Mouse (Mus musculus): ENCODE measurements at regions not wholly inside any gene's neighbourhood (a gene's known extent, or its start where the extent isn't known, plus 50 kb on each side); places are given as distances from the start of the nearest gene placed in this dataset.

DNA sequence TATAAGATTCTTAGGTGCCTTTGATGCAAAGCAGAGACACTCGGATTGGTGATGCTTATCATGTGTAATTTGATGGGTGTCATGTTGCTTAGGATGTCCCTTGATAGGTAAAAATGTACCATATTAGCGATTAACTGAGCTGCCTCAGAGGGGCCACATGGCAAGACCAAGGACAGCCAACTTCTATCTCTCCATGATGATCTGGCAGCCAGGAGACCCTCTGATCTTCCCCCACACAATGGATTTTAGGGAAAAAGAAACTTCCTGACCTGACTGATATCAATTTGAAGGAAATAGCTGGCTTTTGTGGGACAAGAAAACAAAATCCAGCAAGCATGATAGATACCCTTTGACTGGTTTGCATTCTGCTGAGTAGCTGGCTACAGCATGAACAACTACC is 1308.9 kb upstream of the A1bg start:
- TF ChIP-seq TCF12 (IDR thresholded peaks at IDR 0.05; ENCODE audit: low read depth, low read length) (no peak), CTCF (IDR thresholded peaks at IDR 0.05 in 2 of 3, conservative IDR thresholded peaks at IDR 0.05 in 1 of 3; ENCODE audit: control insufficient read depth in 1 of 3, insufficient read depth in 1 of 3, low read depth in 2 of 3, low read length in 3 of 3, poor library complexity in 1 of 3, severe bottlenecking in 1 of 3) (no peak), MAX (IDR thresholded peaks at IDR 0.05; ENCODE audit: low read length) (no peak), ETS1 (IDR thresholded peaks at IDR 0.05; ENCODE audit: low read depth, low read length) (0 out of 2 replicates have a peak, but pooled peaks have one; percentile 11), EP300 (IDR thresholded peaks at IDR 0.05; ENCODE audit: low read depth in 1 of 2, low read length in 2 of 2) (no peak), USF1 (IDR thresholded peaks at IDR 0.05; ENCODE audit: low read depth, low read length) (no peak), ZNF384 (IDR thresholded peaks at IDR 0.05; ENCODE audit: low read depth, low read length) (no peak), USF2 (IDR thresholded peaks at IDR 0.05; ENCODE audit: borderline replicate concordance in 1 of 2, insufficient read depth in 1 of 2, low read depth in 1 of 2, low read length in 2 of 2) (no peak)
